Mouse (Mus musculus) embryonic fibroblast, embryonic 13.5 days (primary cell): Measurements from ENCODE around the gene Il2rb. TPM values are rescaled to one million over a fixed set of nuclear protein-coding genes. Genes with fewer than 3 reads are reported as not detected.

Source experiments
- H3K27ac ChIP-seq: 2 replicates; pipeline ENCODE4 v1.5.1; 2012; ENCODE audit warnings: low read length, control low read depth, inconsistent platforms; ENCODE audit not compliant: insufficient read depth
- H3K4me1 ChIP-seq: 2 replicates; pipeline ENCODE4 v1.6.1; 2011; ENCODE audit warnings: low read length; ENCODE audit not compliant: control insufficient read depth, insufficient read depth
- H3K4me3 ChIP-seq: 2 replicates; pipeline ENCODE4 v1.5.1; 2011; ENCODE audit warnings: mild to moderate bottlenecking, control low read depth, low read length; ENCODE audit not compliant: insufficient read depth
- CTCF ChIP-seq: IDR thresholded peaks from 2 replicates; pipeline ENCODE4 v1.5.1; 2011; ENCODE audit warnings: mild to moderate bottlenecking, control low read depth, low read length, moderate library complexity, borderline replicate concordance; ENCODE audit not compliant: insufficient read depth
- POLR2A ChIP-seq: IDR thresholded peaks from 2 replicates; pipeline ENCODE4 v1.6.1; 2011; ENCODE audit warnings: low read depth, mild to moderate bottlenecking, control low read depth, low read length, moderate library complexity
- polyA plus RNA-seq: library from polyadenylated mRNA; stranded (reverse); fragments of >200 nt; gene quantifications from 2 replicates; pipeline ENCODE4 v1.2.4, GENCODE M21; 2011; ENCODE audit warnings: low read depth; ENCODE audit not compliant: missing spikeins, insufficient read length

The Il2rb gene
- polyA plus RNA-seq, 1 experiment = not detected

- 0 out of 2 replicates have a peak, but pooled peaks cover 6% of the 10 kb centered on the region for H3K4me1 ChIP-seq
- no peak overlapping the region for H3K27ac ChIP-seq
- no peak overlapping the region for H3K4me3 ChIP-seq
- TF ChIP-seq POLR2A (no peak), CTCF (no peak)
Measured at GRCm38 (mm10) chr15:78487066-78487465, 8.0 kb downstream of the Il2rb start.

- TF ChIP-seq CTCF (no peak), POLR2A (no peak)
- no peak overlapping the region for H3K4me3 ChIP-seq
- H3K4me1 ChIP-seq = 0 out of 2 replicates have a peak, but pooled peaks cover 6% of the 10 kb centered on the region
Measured at GRCm38 (mm10) chr15:78486564-78486963, 8.5 kb downstream of the Il2rb start.

GRCm38 (mm10) chr15:78483311-78483710 lies 11.8 kb downstream of the Il2rb start:
- TF ChIP-seq CTCF (no peak), POLR2A (no peak)
- 0 out of 2 replicates have a peak, but pooled peaks cover 6% of the 10 kb centered on the region for H3K4me1 ChIP-seq
- H3K4me3 ChIP-seq = no peak overlapping the region
- H3K27ac ChIP-seq = peak overlapping the region; percentile 41

More at GRCm38 (mm10) chr15:78486564-78486963, 8.5 kb downstream of the Il2rb start:
- H3K27ac ChIP-seq = no peak overlapping the region

- no peak overlapping the region for H3K27ac ChIP-seq
- 0 out of 2 replicates have a peak, but pooled peaks cover 6% of the 10 kb centered on the region for H3K4me1 ChIP-seq
- no peak for TF ChIP-seq POLR2A
- TF ChIP-seq CTCF = no peak
Measured at GRCm38 (mm10) chr15:78482518-78482917, 12.6 kb downstream of the Il2rb start.

GRCm38 (mm10) chr15:78481448-78482000 lies 13.5 kb downstream of the Il2rb start:
- Histone ChIP-seq H3K27ac (no peak overlapping the region), H3K4me1 (0 out of 2 replicates have a peak, but pooled peaks cover 6% of the 10 kb centered on the region), H3K4me3 (no peak overlapping the region)
- no peak for TF ChIP-seq POLR2A
- TF ChIP-seq CTCF = no peak

More at GRCm38 (mm10) chr15:78482518-78482917, 12.6 kb downstream of the Il2rb start:
- H3K4me3 ChIP-seq = no peak overlapping the region

- TF ChIP-seq CTCF (no peak), POLR2A (no peak)
- Histone ChIP-seq H3K4me1 (0 out of 2 replicates have a peak, but pooled peaks cover 6% of the 10 kb centered on the region), H3K4me3 (no peak overlapping the region), H3K27ac (no peak overlapping the region)
Measured at GRCm38 (mm10) chr15:78480991-78481390, 14.1 kb downstream of the Il2rb start.

GRCm38 (mm10) chr15:78480111-78480510 lies 15.0 kb downstream of the Il2rb start:
- Histone ChIP-seq H3K4me3 (no peak overlapping the region), H3K27ac (no peak overlapping the region), H3K4me1 (0 out of 2 replicates have a peak, but pooled peaks cover 6% of the 10 kb centered on the region)
- TF ChIP-seq POLR2A = no peak
- TF ChIP-seq CTCF = no peak

- TF ChIP-seq CTCF (no peak), POLR2A (no peak)
- Histone ChIP-seq H3K27ac (no peak overlapping the region), H3K4me3 (no peak overlapping the region), H3K4me1 (0 out of 2 replicates have a peak, but pooled peaks cover 6% of the 10 kb centered on the region)
Measured at GRCm38 (mm10) chr15:78479470-78479869, 15.6 kb downstream of the Il2rb start.

- no peak overlapping the region for H3K27ac ChIP-seq
- H3K4me3 ChIP-seq = no peak overlapping the region
- no peaks in the 10 kb centered on the region for H3K4me1 ChIP-seq
- no peak for TF ChIP-seq CTCF
- TF ChIP-seq POLR2A = no peak
Measured at GRCm38 (mm10) chr15:78478073-78478472, 17.0 kb downstream of the Il2rb start.

- H3K4me3 ChIP-seq = no peak overlapping the region
- H3K27ac ChIP-seq = no peak overlapping the region
- H3K4me1 ChIP-seq = no peaks in the 10 kb centered on the region
- TF ChIP-seq CTCF (no peak), POLR2A (no peak)
Measured at GRCm38 (mm10) chr15:78476878-78477277, 18.2 kb downstream of the Il2rb start.
